Mouse (Mus musculus) hindbrain, postnatal 0 days (tissue): ENCODE data around the gene Fam120b. TPM values are rescaled to one million over a fixed set of nuclear protein-coding genes. Genes with fewer than 3 reads are reported as not detected.
"Not testable (repeated sequence)": the region's sequence is repeated elsewhere in the genome, so short reads cannot be mapped to it uniquely, and the experiment has no call there.

Experiments
- ATAC-seq: fragments of 200-750 bp; cut with Nextera tagmentation; 2 replicates; pipeline ENCODE4 v1.8.0; 2017; ENCODE audit warnings: mild to moderate bottlenecking, moderate TSS enrichment, moderate library complexity
- DNase-seq: peaks from one replicate; pipeline ENCODE4 v3.0.0-alpha.2; 2015; ENCODE audit warnings: low spot score
- H3K27ac ChIP-seq: fragments of 300-500 bp; sonication (generic); 2 replicates; pipeline ENCODE4 v1.5.1; 2014; ENCODE audit warnings: mild to moderate bottlenecking
- H3K27me3 ChIP-seq: fragments of 300-500 bp; sonication (generic); 2 replicates; pipeline ENCODE4 v1.6.1; 2014; ENCODE audit warnings: low read length, mixed read lengths; ENCODE audit not compliant: insufficient read depth
- H3K36me3 ChIP-seq: fragments of 300-500 bp; sonication (generic); 2 replicates; pipeline ENCODE4 v1.6.1; 2014; ENCODE audit warnings: low read length, mixed read lengths; ENCODE audit not compliant: insufficient read depth
- H3K4me1 ChIP-seq: fragments of 300-500 bp; sonication (generic); 2 replicates; pipeline ENCODE4 v1.6.1; 2014; ENCODE audit warnings: antibody characterized with exemption, low read length, mixed read lengths; ENCODE audit not compliant: insufficient read depth
- H3K4me2 ChIP-seq: fragments of 300-500 bp; sonication (generic); 2 replicates; pipeline ENCODE4 v1.6.1; 2014; ENCODE audit warnings: low read depth, mild to moderate bottlenecking, low read length, moderate library complexity, mixed read lengths
- H3K4me3 ChIP-seq: fragments of 300-500 bp; sonication (generic); 2 replicates; pipeline ENCODE4 v1.5.1; 2014; ENCODE audit warnings: low read length
- H3K9ac ChIP-seq: fragments of 300-500 bp; sonication (generic); replicated peaks from 2 replicates; pipeline ENCODE4 v1.6.1; 2014; ENCODE audit warnings: mild to moderate bottlenecking, low read length, moderate library complexity, mixed read lengths
- H3K9me3 ChIP-seq: fragments of 300-500 bp; sonication (generic); 2 replicates; pipeline ENCODE4 v1.6.1; 2016; ENCODE audit warnings: low read length, mixed read lengths
- CTCF ChIP-seq: IDR thresholded peaks from 2 replicates; pipeline ENCODE4 v1.5.1; 2016; ENCODE audit warnings: antibody characterized with exemption, control low read depth, low read depth
- WGBS: fragments of 180-500 bp; shearing (Covaris S2); extraction: QIAGEN DNeasy Blood & Tissue Kit; methylation state at CpG from one replicate; pipeline ENCODE4 v1.1.7; 2014; 5-methylcytosine and 5-hydroxymethylcytosine counted together
- polyA plus RNA-seq: library from polyadenylated mRNA; unstranded; fragments of >200 nt; fragmentation: Nextera tagmentation; extraction: Ambion mirVana; gene quantifications from 2 replicates; pipeline ENCODE4 v1.2.1, GENCODE M21; 2015
- total RNA-seq: library from RNA; depleted of rRNA; stranded (reverse); fragments of >200 nt; gene quantifications from 2 replicates; pipeline ENCODE4 v1.2.3, GENCODE M21; 2014

Fam120b gene
- total and polyA plus RNA-seq, 2 experiments from 2014 or later: 31.7 to 40.8 TPM

DNA sequence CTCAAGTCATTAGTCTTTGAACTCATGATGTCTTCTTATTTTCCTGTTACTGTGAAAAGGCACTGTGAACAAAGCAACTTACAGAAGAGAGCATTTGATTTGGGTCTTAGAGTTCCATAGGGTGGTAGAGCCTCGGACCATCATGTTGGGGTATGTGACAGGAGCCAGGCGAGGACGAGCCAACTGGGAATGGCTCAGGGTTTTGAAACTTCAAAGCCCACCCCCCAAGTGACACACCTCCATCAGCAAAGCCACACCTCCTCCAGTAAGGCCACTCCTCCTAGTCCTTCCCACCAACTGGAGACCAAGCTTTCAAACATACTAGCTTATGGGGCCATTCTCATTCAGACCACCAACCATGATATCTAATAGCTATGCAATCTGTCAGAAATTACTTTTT, 36.0 kb downstream of the Fam120b start:
- ATAC-seq: no peak
- peaks cover 54% of the 10 kb centered on the region for H3K36me3 ChIP-seq
- no peak overlapping the region for H3K4me3 ChIP-seq
- WGBS: 86% methylated on average over 3 of the region's 3 CpGs
- no peak overlapping the region for H3K27ac ChIP-seq
- no peaks in the 10 kb centered on the region for H3K4me1 ChIP-seq
- DNase-seq: no peak
- no peak overlapping the region for H3K9ac ChIP-seq
- H3K27me3 ChIP-seq: no peaks in the 10 kb centered on the region
- no peak for TF ChIP-seq CTCF
- H3K9me3 ChIP-seq: no peaks in the 10 kb centered on the region
- no peak overlapping the region for H3K4me2 ChIP-seq

DNA sequence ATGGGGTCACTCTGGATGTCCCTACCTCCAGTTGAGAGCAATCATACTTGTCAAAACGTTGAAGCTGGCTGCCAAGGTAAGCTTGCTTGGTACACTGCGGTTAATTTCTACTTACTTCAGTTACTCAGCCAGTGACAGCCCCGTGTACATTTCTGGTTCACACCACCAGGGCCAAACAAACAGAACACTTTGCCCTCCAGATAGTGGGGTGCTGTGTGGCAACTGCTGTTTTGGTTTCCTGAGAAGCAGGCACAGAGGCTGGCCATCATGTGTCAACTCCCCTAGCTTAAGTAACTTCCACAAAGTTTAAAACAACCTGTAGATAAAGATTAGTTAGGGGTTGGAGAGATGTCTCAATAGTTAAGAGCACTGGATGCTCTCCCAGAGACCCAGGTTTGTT, 38.7 kb downstream of the Fam120b start:
- no peak for ATAC-seq
- Histone ChIP-seq H3K4me3 (no peak overlapping the region), H3K9ac (no peak overlapping the region), H3K9me3 (no peaks in the 10 kb centered on the region), H3K4me2 (no peak overlapping the region), H3K36me3 (peaks cover 32% of the 10 kb centered on the region), H3K27ac (no peak overlapping the region), H3K4me1 (no peaks in the 10 kb centered on the region), H3K27me3 (no peaks in the 10 kb centered on the region)
- no peak for DNase-seq
- no peak for TF ChIP-seq CTCF
- 86% methylated on average over 3 of the region's 3 CpGs for WGBS

DNA sequence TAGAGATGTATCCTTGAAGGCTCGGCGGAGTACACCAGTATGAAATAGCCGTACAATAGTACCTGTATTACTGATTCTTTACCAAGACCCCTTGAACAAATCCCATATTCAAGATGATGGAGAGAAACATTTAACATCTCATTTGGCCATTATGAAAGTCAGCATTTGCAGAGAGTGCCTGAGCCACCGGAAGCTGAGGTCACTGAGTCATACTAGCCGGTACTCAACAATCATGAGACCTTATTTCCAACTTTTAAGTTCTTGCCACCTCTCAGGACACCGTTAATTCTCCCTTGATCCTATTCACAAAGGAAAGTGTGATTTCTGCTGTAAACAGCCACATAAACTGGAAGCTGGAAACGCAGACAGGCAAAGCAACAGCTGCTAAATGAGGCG, 44.1 kb downstream of the Fam120b start:
- no peak for ATAC-seq
- H3K27me3 ChIP-seq: no peaks in the 10 kb centered on the region
- no peaks in the 10 kb centered on the region for H3K9me3 ChIP-seq
- H3K27ac ChIP-seq: no peak overlapping the region
- no peak overlapping the region for H3K4me3 ChIP-seq
- no peak overlapping the region for H3K9ac ChIP-seq
- H3K4me1 ChIP-seq: peaks cover 7% of the 10 kb centered on the region; the same call in 1 of the 2 replicates
- H3K36me3 ChIP-seq: no peaks in the 10 kb centered on the region
- 49% methylated on average over 8 of the region's 8 CpGs for WGBS
- H3K4me2 ChIP-seq: no peak overlapping the region
- DNase-seq: no peak
- no peak for TF ChIP-seq CTCF

DNA sequence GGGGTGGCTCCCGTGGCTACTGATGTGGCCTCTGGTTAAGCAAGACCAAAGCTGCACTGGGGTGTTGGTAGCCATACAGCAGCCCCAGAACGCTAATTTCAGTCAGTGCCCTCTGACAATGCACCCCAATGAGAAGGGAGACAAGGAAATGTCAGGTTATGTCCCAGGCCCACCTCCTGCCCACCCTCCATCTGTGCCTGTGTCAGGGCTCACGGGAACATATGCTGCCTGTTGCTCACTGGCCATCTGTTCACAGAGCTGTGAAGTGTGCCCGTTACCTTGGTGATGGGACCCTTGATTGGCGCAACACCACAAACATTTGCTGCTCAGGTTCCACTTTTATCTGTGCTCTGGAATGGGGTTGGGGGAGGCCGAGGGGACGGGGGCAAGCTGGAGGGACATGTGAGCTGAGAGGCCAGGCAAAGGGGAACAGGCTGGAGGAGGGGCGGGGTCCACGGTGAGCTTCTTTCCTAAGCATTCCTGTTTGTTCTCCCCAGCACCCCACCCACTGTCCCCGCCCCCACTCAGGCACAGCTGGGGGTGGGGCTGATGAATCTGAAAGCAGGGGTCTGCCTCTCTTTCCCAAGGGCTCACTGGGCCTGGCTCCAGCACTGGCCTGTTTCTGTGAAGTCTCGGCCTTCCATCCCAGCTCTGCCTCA, 44.6 kb downstream of the Fam120b start:
- peaks cover 7% of the 10 kb centered on the region; the same call in 1 of the 2 replicates for H3K4me1 ChIP-seq
- 5% methylated on average over 11 of the region's 11 CpGs for WGBS
- TF ChIP-seq CTCF: no peak
- no peak overlapping the region for H3K9ac ChIP-seq
- peak overlapping the region; percentile 34 for H3K4me2 ChIP-seq
- H3K36me3 ChIP-seq: no peaks in the 10 kb centered on the region
- no peak overlapping the region for H3K4me3 ChIP-seq
- H3K9me3 ChIP-seq: no peaks in the 10 kb centered on the region
- ATAC-seq (peak; percentile 92), DNase-seq (peak; percentile 75)
- H3K27ac ChIP-seq: no peak overlapping the region
- no peaks in the 10 kb centered on the region for H3K27me3 ChIP-seq

DNA sequence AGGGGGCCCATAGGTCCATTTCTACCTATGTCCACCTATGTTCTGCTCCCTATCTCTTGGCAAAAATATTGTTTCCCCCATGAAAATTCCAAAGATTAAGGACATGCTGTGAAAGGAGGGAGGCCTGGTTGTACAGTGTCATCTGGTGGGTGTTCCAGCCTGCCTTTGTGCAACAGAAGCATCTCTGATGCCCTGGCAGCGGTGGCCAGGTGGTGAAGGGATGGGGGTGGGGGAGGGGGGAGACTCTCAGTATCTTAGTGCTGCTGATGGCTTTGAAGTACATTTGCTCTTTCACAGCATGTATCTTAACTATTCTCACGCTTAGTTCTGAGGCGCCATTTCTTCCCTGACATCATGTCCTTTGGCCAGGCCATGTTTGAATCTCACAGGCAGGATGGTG, 49.4 kb downstream of the Fam120b start:
- no peak overlapping the region for H3K9ac ChIP-seq
- no peak overlapping the region for H3K4me2 ChIP-seq
- H3K4me1 ChIP-seq: peaks cover 7% of the 10 kb centered on the region; the same call in 1 of the 2 replicates
- no peak overlapping the region for H3K27ac ChIP-seq
- H3K9me3 ChIP-seq: no peaks in the 10 kb centered on the region
- DNase-seq (no peak), ATAC-seq (no peak)
- 74% methylated on average over 3 of the region's 3 CpGs for whole genome bisulfite sequencing
- no peak for TF ChIP-seq CTCF
- H3K27me3 ChIP-seq: no peaks in the 10 kb centered on the region
- H3K4me3 ChIP-seq: no peak overlapping the region
- no peaks in the 10 kb centered on the region for H3K36me3 ChIP-seq

DNA sequence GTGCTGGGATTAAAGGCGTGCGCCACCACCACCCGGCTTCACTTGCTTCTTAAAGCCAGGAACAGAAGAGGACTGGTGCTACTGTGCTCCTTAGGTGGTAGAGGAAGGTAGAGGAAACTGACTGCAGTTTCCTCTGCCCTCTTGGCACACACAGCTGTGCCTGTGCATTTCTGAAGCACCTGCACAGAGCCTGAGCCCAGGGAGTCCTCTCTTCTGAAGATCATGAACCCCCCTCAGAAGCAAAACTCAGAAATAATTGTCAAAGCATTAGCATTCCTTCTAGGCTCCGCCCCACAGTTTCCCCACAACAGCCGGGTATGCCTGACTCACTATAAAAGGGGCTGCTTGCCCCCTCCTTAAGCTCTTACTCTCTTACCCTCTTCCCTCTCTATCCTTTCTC, 51.8 kb downstream of the Fam120b start:
- Histone ChIP-seq H3K9ac (no peak overlapping the region), H3K27me3 (no peaks in the 10 kb centered on the region), H3K9me3 (no peaks in the 10 kb centered on the region), H3K4me1 (no peaks in the 10 kb centered on the region), H3K27ac (no peak overlapping the region), H3K4me3 (no peak overlapping the region), H3K36me3 (no peaks in the 10 kb centered on the region), H3K4me2 (no peak overlapping the region)
- no peak for ATAC-seq
- DNase-seq: no peak
- 75% methylated on average over 5 of the region's 5 CpGs for WGBS
- TF ChIP-seq CTCF: no peak

DNA sequence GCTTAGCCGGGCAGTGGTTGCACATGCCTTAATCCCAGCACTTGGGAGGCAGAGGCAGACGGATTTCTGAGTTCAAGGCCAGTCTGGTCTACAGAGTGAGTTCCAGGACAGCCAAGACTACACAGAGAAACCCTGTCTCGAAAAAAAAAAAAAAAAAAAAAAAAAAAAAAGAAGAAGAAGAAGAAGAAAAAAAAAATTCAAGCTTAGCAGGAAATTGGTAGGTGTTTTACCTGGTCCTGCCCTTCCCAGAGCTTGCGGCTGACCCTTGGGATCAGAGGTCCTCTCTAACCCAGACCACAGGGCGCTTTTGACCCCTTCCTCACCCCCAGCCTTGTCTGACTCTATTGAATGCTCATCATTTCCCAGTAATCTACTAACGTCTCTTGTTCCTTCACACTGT, 53.1 kb downstream of the Fam120b start:
- not testable (repeated sequence) for ATAC-seq, DNase-seq, H3K9me3 ChIP-seq, H3K4me1 ChIP-seq, H3K4me2 ChIP-seq, H3K4me3 ChIP-seq, H3K9ac ChIP-seq, H3K36me3 ChIP-seq, H3K27me3 ChIP-seq, H3K27ac ChIP-seq
- WGBS: 72% methylated on average over 5 of the region's 6 CpGs
